ENCODE assay signal across 7 mouse cellular contexts in genomic region chr8:84104697-84105609, GRCm38 (mm10). TPM values are rescaled to one million over a fixed set of nuclear protein-coding genes. Genes with fewer than 3 reads are reported as not detected.
DNase-seq lines count a peak whose midpoint lies in the region; ATAC-seq lines count a peak whose summit lies in the region.

TSS of gene Dcaf15 (minus strand) at chr8:84104768.

- H3K27ac ChIP-seq in embryonic facial prominence, embryonic 12.5 days, result peak within 1 kb of the TSS; percentile 89
- peak within 1 kb of the TSS; percentile 76; the same call in 1 of the 2 replicates for H3K27ac ChIP-seq in limb, embryonic 11.5 days (replicated peaks; ENCODE audit: low read depth, low read length)
- peak within 1 kb of the TSS; percentile 95 for H3K27ac ChIP-seq in midbrain, embryonic 14.5 days (replicated peaks; ENCODE audit: low read depth, low read length)

- peaks cover 24% of the 10 kb centered on the region for H3K36me3 ChIP-seq in embryonic facial prominence, embryonic 12.5 days
- H3K36me3 ChIP-seq in limb, embryonic 11.5 days (ENCODE audit: control insufficient read depth, insufficient read depth, low read length), result peaks cover 10% of the 10 kb centered on the region
- H3K36me3 ChIP-seq in midbrain, embryonic 14.5 days (ENCODE audit: control insufficient read depth, insufficient read depth, low read length), result peaks cover 16% of the 10 kb centered on the region

- H3K9me3 ChIP-seq in embryonic facial prominence, embryonic 12.5 days, result no peaks in the 10 kb centered on the region
- no peaks in the 10 kb centered on the region for H3K9me3 ChIP-seq in limb, embryonic 11.5 days (ENCODE audit: control insufficient read depth, low read length)
- no peaks in the 10 kb centered on the region for H3K9me3 ChIP-seq in midbrain, embryonic 14.5 days (ENCODE audit: control insufficient read depth, low read length)

- H3K9ac ChIP-seq in embryonic facial prominence, embryonic 12.5 days, result peak within 1 kb of the TSS; percentile 83
- peak within 1 kb of the TSS; percentile 87 for H3K9ac ChIP-seq in limb, embryonic 11.5 days (ENCODE audit: low read length)
- H3K9ac ChIP-seq in midbrain, embryonic 14.5 days (replicated peaks; ENCODE audit: low read length), result peak within 1 kb of the TSS; percentile 72

- H3K4me3 ChIP-seq in embryonic facial prominence, embryonic 12.5 days, result peak within 1 kb of the TSS; percentile 64
- H3K4me3 ChIP-seq in limb, embryonic 11.5 days (ENCODE audit: low read depth, low read length), result peak within 1 kb of the TSS; percentile 65
- peak within 1 kb of the TSS; percentile 58 for H3K4me3 ChIP-seq in midbrain, embryonic 14.5 days (replicated peaks; ENCODE audit: low read depth, low read length)

- peak within 1 kb of the TSS; percentile 62 for H3K4me2 ChIP-seq in embryonic facial prominence, embryonic 12.5 days (replicated peaks)
- H3K4me2 ChIP-seq in limb, embryonic 11.5 days (ENCODE audit: low read depth, severe bottlenecking), result peak within 1 kb of the TSS; percentile 88
- H3K4me2 ChIP-seq in midbrain, embryonic 14.5 days (ENCODE audit: low read length), result peak within 1 kb of the TSS; percentile 77

- 6% methylated on average over 42 of the region's 42 CpGs for WGBS in embryonic facial prominence, embryonic 12.5 days
- 8% methylated on average over 41 of the region's 42 CpGs for WGBS in limb, embryonic 11.5 days
- 6% methylated on average over 42 of the region's 42 CpGs for WGBS in midbrain, embryonic 14.5 days

- H3K4me1 ChIP-seq in embryonic facial prominence, embryonic 12.5 days, result peaks cover 15% of the 10 kb centered on the region
- H3K4me1 ChIP-seq in limb, embryonic 11.5 days (ENCODE audit: control insufficient read depth, insufficient read depth, low read length), result peaks cover 19% of the 10 kb centered on the region
- peaks cover 28% of the 10 kb centered on the region for H3K4me1 ChIP-seq in midbrain, embryonic 14.5 days (ENCODE audit: control insufficient read depth, insufficient read depth, low read length)

- peak; percentile 96 for DNase-seq in adrenal gland, postnatal 25 days
- peak; percentile 100 for DNase-seq in heart, adult 11 months
- DNase-seq in kidney, adult 18-20 months, result peak; percentile 97
- peak; percentile 98 for DNase-seq in limb, embryonic 11.5 days (ENCODE audit: low spot score)
- DNase-seq in midbrain, embryonic 14.5 days, result peak; percentile 99
- peak; percentile 94 to 96 for DNase-seq in spleen, adult 18-20 months

- peak; percentile 94 for ATAC-seq in embryonic facial prominence, embryonic 12.5 days (ENCODE audit: insufficient number of reproducible peaks, insufficient read depth, low FRiP score, low TSS enrichment)
- peak; percentile 96 for ATAC-seq in limb, embryonic 11.5 days (ENCODE audit: insufficient number of reproducible peaks, low FRiP score, low TSS enrichment, low read depth)
- ATAC-seq in midbrain, embryonic 14.5 days (ENCODE audit: low FRiP score, low TSS enrichment), result peak; percentile 96

- no peaks in the 10 kb centered on the region for H3K27me3 ChIP-seq in embryonic facial prominence, embryonic 12.5 days
- no peaks in the 10 kb centered on the region for H3K27me3 ChIP-seq in limb, embryonic 11.5 days (ENCODE audit: control insufficient read depth, insufficient read depth, low read length)
- no peaks in the 10 kb centered on the region for H3K27me3 ChIP-seq in midbrain, embryonic 14.5 days (ENCODE audit: control insufficient read depth, insufficient read depth, low read length)

RNA-seq across cellular contexts. Expression of gene Dcaf15, which starts in this region (rescaled TPM):
- total RNA-seq in adrenal gland, postnatal 25 days (2021), result 21.2 and 24.5 TPM in 2 replicates
- polyA plus RNA-seq in embryonic facial prominence, embryonic 12.5 days (2016; fragmentation: Nextera tagmentation; extraction: Ambion mirVana), result 13.0 and 16.1 TPM in 2 replicates
- 13.4 and 15.2 TPM in 2 replicates for polyA plus RNA-seq in limb, embryonic 11.5 days (2014; fragmentation: Nextera tagmentation; extraction: Ambion mirVana)
- polyA plus RNA-seq in midbrain, embryonic 14.5 days (2014; fragmentation: Nextera tagmentation; extraction: Ambion mirVana), result 19.9 and 26.0 TPM in 2 replicates

Comparison
In these comparisons a context has a peak if more than half of its experiments do, and no peak if none do; other contexts are left out.
1. Peak in every context shown above with its lines: DNase-seq, ATAC-seq, H3K4me3 ChIP-seq and H3K27ac ChIP-seq.